Mouse (Mus musculus) lung, postnatal 10 days (tissue): Measurements from ENCODE around the gene Ifna1.

Experiments
- DNase-seq: peaks from one replicate; pipeline ENCODE4 v3.0.0; 2021

The Ifna1 gene

GRCm38 (mm10) chr4:88875435-88876095 is 25.7 kb downstream of the Ifna1 start:
- DNase-seq: no peak

GRCm38 (mm10) chr4:88876520-88876919 is 26.6 kb downstream of the Ifna1 start:
- no peak for DNase-seq

- peak; percentile 32 for DNase-seq
Observed at GRCm38 (mm10) chr4:88878246-88878645, 28.4 kb downstream of the Ifna1 start.

- no peak for DNase-seq
Observed at GRCm38 (mm10) chr4:88878772-88879171, 28.9 kb downstream of the Ifna1 start.

GRCm38 (mm10) chr4:88880101-88880500 is 30.2 kb downstream of the Ifna1 start, which contains the start of gene Ifne:
Gene Ifne, minus strand, starts transcription at chr4:88880201.
- no peak for DNase-seq

GRCm38 (mm10) chr4:88888236-88888635 is 38.3 kb downstream of the Ifna1 start:
- no peak for DNase-seq

- DNase-seq: no peak
Observed at GRCm38 (mm10) chr4:88893201-88893754, 43.4 kb downstream of the Ifna1 start.
